ENCODE assay signal across 25 mouse cellular contexts in genomic region chr1:33590556-33591411, GRCm38 (mm10).
A peak's percentile ranks its signal among the peaks of the same experiment; 100 is the strongest.
DNase-seq lines count a peak whose midpoint lies in the region; ATAC-seq lines count a peak whose summit lies in the region.
"Had no signal": no experiment of that assay in that cellular context is flagged by ENCODE, and none has a peak within 500 bp of the region (broad histone marks: within the 10 kb centered on the region; RNA-seq: fewer than 3 reads in every experiment).

No protein-coding gene starts in this region.

- peak; percentile 58 to 67 for DNase-seq in cerebellum, postnatal 14 days
- no peak for DNase-seq in cerebellum, postnatal 36 days
- no peak for DNase-seq in kidney, adult 9 months
- no peak for DNase-seq in midbrain, embryonic 14.5 days
- DNase-seq in retina, postnatal 1 day, result peak; percentile 61
- DNase-seq: adrenal gland, adult 2 months; cerebellum, adult 2 months; gastrocnemius, adult 2 months; heart, adult 11 months; heart, postnatal 4 days; lung, adult 2 months; lung, postnatal 36 days; right cerebral cortex, postnatal 4 days; thymus, postnatal 4 days had no signal

- no peak overlapping the region for H3K4me3 ChIP-seq in kidney, embryonic 14.5 days (ENCODE audit: low read length)
- no peak overlapping the region for H3K4me3 ChIP-seq in midbrain, embryonic 16.5 days (ENCODE audit: low read depth, low read length)
- no peak overlapping the region for H3K4me3 ChIP-seq in midbrain, embryonic 14.5 days (replicated peaks; ENCODE audit: low read depth, low read length)
- H3K4me3 ChIP-seq: embryonic facial prominence, embryonic 15.5 days; gastrocnemius, adult 2 months; heart, embryonic 13.5 days; layer of hippocampus, adult 2 months; limb, embryonic 10.5 days; neural tube, embryonic 12.5 days had no signal

- H3K4me2 ChIP-seq in kidney, embryonic 14.5 days (replicated peaks; ENCODE audit: low read depth, low read length), result no peak overlapping the region
- H3K4me2 ChIP-seq in midbrain, embryonic 16.5 days (ENCODE audit: low read length), result no peak overlapping the region
- no peak overlapping the region for H3K4me2 ChIP-seq in midbrain, embryonic 14.5 days (ENCODE audit: low read length)
- H3K4me2 ChIP-seq: embryonic facial prominence, embryonic 15.5 days; heart, embryonic 13.5 days; liver, embryonic 11.5 days; neural tube, embryonic 12.5 days had no signal

- H3K9me3 ChIP-seq in kidney, embryonic 14.5 days (ENCODE audit: control insufficient read depth, low read length), result no peaks in the 10 kb centered on the region
- H3K9me3 ChIP-seq in midbrain, embryonic 16.5 days (replicated peaks; ENCODE audit: control insufficient read depth, low read length, poor library complexity, severe bottlenecking), result no peaks in the 10 kb centered on the region
- H3K9me3 ChIP-seq in midbrain, embryonic 14.5 days (ENCODE audit: control insufficient read depth, low read length), result no peaks in the 10 kb centered on the region
- H3K9me3 ChIP-seq: embryonic facial prominence, embryonic 15.5 days; heart, embryonic 13.5 days; limb, embryonic 10.5 days; neural tube, embryonic 12.5 days had no signal

- peak; percentile 90 for ATAC-seq in kidney, embryonic 14.5 days (ENCODE audit: low FRiP score, low TSS enrichment)
- 0 out of 2 replicates have a peak, but pooled peaks have one; percentile 72 for ATAC-seq in midbrain, embryonic 16.5 days
- no peak for ATAC-seq in midbrain, embryonic 14.5 days (ENCODE audit: low FRiP score, low TSS enrichment)
- no peak for ATAC-seq in megakaryocyte, adult 5-6 weeks (ENCODE audit: poor library complexity, severe bottlenecking)
- ATAC-seq: intestine, postnatal 0 days had no signal

- H3K27ac ChIP-seq in kidney, embryonic 14.5 days (ENCODE audit: low read depth, low read length), result peak overlapping the region; percentile 42
- H3K27ac ChIP-seq in midbrain, embryonic 16.5 days (ENCODE audit: low read length), result no peak overlapping the region
- no peak overlapping the region for H3K27ac ChIP-seq in midbrain, embryonic 14.5 days (replicated peaks; ENCODE audit: low read depth, low read length)
- H3K27ac ChIP-seq: embryonic facial prominence, embryonic 15.5 days; gastrocnemius, adult 2 months; heart, embryonic 13.5 days; layer of hippocampus, adult 2 months; limb, embryonic 10.5 days; neural tube, embryonic 12.5 days had no signal

- WGBS in kidney, embryonic 14.5 days, result 43% methylated on average over 8 of the region's 8 CpGs
- 59% methylated on average over 8 of the region's 8 CpGs for WGBS in midbrain, embryonic 16.5 days
- WGBS in midbrain, embryonic 14.5 days, result 76% methylated on average over 8 of the region's 8 CpGs

- H3K4me1 ChIP-seq in kidney, embryonic 14.5 days (ENCODE audit: control insufficient read depth, insufficient read depth, low read length), result 0 out of 2 replicates have a peak, but pooled peaks cover 3% of the 10 kb centered on the region
- H3K4me1 ChIP-seq in midbrain, embryonic 16.5 days (ENCODE audit: control insufficient read depth, insufficient read depth, low read length), result no peaks in the 10 kb centered on the region
- no peaks in the 10 kb centered on the region for H3K4me1 ChIP-seq in midbrain, embryonic 14.5 days (ENCODE audit: control insufficient read depth, insufficient read depth, low read length)
- H3K4me1 ChIP-seq: embryonic facial prominence, embryonic 15.5 days; neural tube, embryonic 12.5 days had no signal

- H3K9ac ChIP-seq in kidney, embryonic 14.5 days (ENCODE audit: low read depth, low read length), result no peak overlapping the region
- H3K9ac ChIP-seq in midbrain, embryonic 16.5 days (ENCODE audit: low read depth, low read length), result no peak overlapping the region
- H3K9ac ChIP-seq in midbrain, embryonic 14.5 days (replicated peaks; ENCODE audit: low read length), result no peak overlapping the region
- H3K9ac ChIP-seq: embryonic facial prominence, embryonic 15.5 days; heart, embryonic 13.5 days; neural tube, embryonic 12.5 days had no signal

- no peaks in the 10 kb centered on the region for H3K27me3 ChIP-seq in kidney, embryonic 14.5 days (ENCODE audit: control insufficient read depth, insufficient read depth, low read length)
- no peaks in the 10 kb centered on the region for H3K27me3 ChIP-seq in midbrain, embryonic 16.5 days (ENCODE audit: control insufficient read depth, insufficient read depth, low read depth, low read length)
- no peaks in the 10 kb centered on the region for H3K27me3 ChIP-seq in midbrain, embryonic 14.5 days (ENCODE audit: control insufficient read depth, insufficient read depth, low read length)
- H3K27me3 ChIP-seq: CH12.LX; embryonic facial prominence, embryonic 15.5 days; heart, embryonic 13.5 days; neural tube, embryonic 12.5 days had no signal

- H3K36me3 ChIP-seq in kidney, embryonic 14.5 days (ENCODE audit: control insufficient read depth, insufficient read depth, low read length), result no peaks in the 10 kb centered on the region
- H3K36me3 ChIP-seq in midbrain, embryonic 16.5 days (ENCODE audit: control insufficient read depth, insufficient read depth, low read length), result no peaks in the 10 kb centered on the region
- no peaks in the 10 kb centered on the region for H3K36me3 ChIP-seq in midbrain, embryonic 14.5 days (ENCODE audit: control insufficient read depth, insufficient read depth, low read length)
- H3K36me3 ChIP-seq: embryonic facial prominence, embryonic 15.5 days; heart, embryonic 13.5 days; limb, embryonic 10.5 days; neural tube, embryonic 12.5 days had no signal

Comparison
In these comparisons a context has a peak if more than half of its experiments do, and no peak if none do; other contexts are left out.
1. DNase-seq: peak in cerebellum, postnatal 14 days (2 of 2) and retina, postnatal 1 day (single experiment); none in cerebellum, postnatal 36 days (0 of 2), kidney, adult 9 months (single experiment) and midbrain, embryonic 14.5 days (single experiment).
2. ATAC-seq: peak in kidney, embryonic 14.5 days (single experiment) and midbrain, embryonic 16.5 days (single experiment); none in midbrain, embryonic 14.5 days (single experiment) and megakaryocyte, adult 5-6 weeks (single experiment).